Mouse (Mus musculus) small intestine, adult 2 months (tissue): ENCODE results near the gene Krt90. TPM values are rescaled to one million over a fixed set of nuclear protein-coding genes. Genes with fewer than 3 reads are reported as not detected.
A peak's percentile ranks its signal among the peaks of the same experiment; 100 is the strongest.

Experiments
- H3K27ac ChIP-seq: fragments of 200-500 bp; 2 replicates; pipeline ENCODE4 v1.5.1; 2012; ENCODE audit warnings: low read depth, low read length, control low read depth, inconsistent platforms; ENCODE audit not compliant: insufficient read depth
- H3K27me3 ChIP-seq: fragments of 200-500 bp; 2 replicates; pipeline ENCODE4 v1.6.1; 2012; ENCODE audit warnings: mild to moderate bottlenecking, moderate library complexity, low read length, inconsistent platforms; ENCODE audit not compliant: control insufficient read depth, insufficient read depth
- H3K36me3 ChIP-seq: fragments of 200-500 bp; 2 replicates; pipeline ENCODE4 v1.6.1; 2012; ENCODE audit warnings: mild to moderate bottlenecking, low read length, control low read depth, inconsistent platforms; ENCODE audit not compliant: control insufficient read depth, insufficient read depth
- H3K4me1 ChIP-seq: fragments of 200-500 bp; 2 replicates; pipeline ENCODE4 v1.6.1; 2012; ENCODE audit warnings: low read length, inconsistent platforms, mixed read lengths; ENCODE audit not compliant: control insufficient read depth, insufficient read depth, insufficient read length
- H3K4me3 ChIP-seq: fragments of 200-500 bp; 2 replicates; pipeline ENCODE4 v1.5.1; 2012; ENCODE audit warnings: low read depth, mild to moderate bottlenecking, control low read depth, inconsistent platforms, low read length, moderate library complexity
- CTCF ChIP-seq: fragments of 200-500 bp; IDR thresholded peaks from 2 replicates; pipeline ENCODE4 v1.5.1; 2012; ENCODE audit warnings: low read depth, mild to moderate bottlenecking, control low read depth, inconsistent platforms, low read length, moderate library complexity, mixed read lengths; ENCODE audit not compliant: insufficient replicate concordance, insufficient read length; ENCODE audit errors: extremely low read depth
- POLR2A ChIP-seq: fragments of 200-500 bp; IDR thresholded peaks from 2 replicates; pipeline ENCODE4 v1.6.1; 2012; ENCODE audit warnings: low read depth, mild to moderate bottlenecking, control low read depth, inconsistent platforms, low read length, moderate library complexity
- WGBS: fragments of 180-500 bp; shearing (Covaris S2); methylation state at CpG from one replicate; pipeline ENCODE4 v1.1.7; 2018; 5-methylcytosine and 5-hydroxymethylcytosine counted together
- polyA plus RNA-seq: library from polyadenylated mRNA; depleted of rRNA; stranded (reverse); fragments of >200 nt; gene quantifications from 2 replicates; pipeline ENCODE4 v1.2.3, GENCODE M21; 2012; rRNA removed

Krt90 gene
- polyA plus RNA-seq = 0.05 TPM in 1 of 2 replicates, not detected in the other

GRCm38 (mm10) chr15:101562850-101563249 lies at the start of gene Krt90:
TSS of gene Krt90 (minus strand) at chr15:101562950.
- H3K27ac ChIP-seq = no peak within 1 kb of the TSS
- no peaks in the 10 kb centered on the region for H3K27me3 ChIP-seq
- no peak for TF ChIP-seq POLR2A
- no peak for TF ChIP-seq CTCF
- H3K4me1 ChIP-seq = no peaks in the 10 kb centered on the region
- WGBS = 51% methylated on average over 5 of the region's 5 CpGs
- H3K4me3 ChIP-seq = no peak within 1 kb of the TSS
- no peaks in the 10 kb centered on the region for H3K36me3 ChIP-seq

GRCm38 (mm10) chr15:101599123-101599522 lies 36.4 kb upstream of the Krt90 start:
- no peak overlapping the region for H3K4me3 ChIP-seq
- no peaks in the 10 kb centered on the region for H3K4me1 ChIP-seq
- TF ChIP-seq CTCF = no peak
- TF ChIP-seq POLR2A = no peak
- 26% methylated on average over 6 of the region's 6 CpGs for WGBS
- H3K36me3 ChIP-seq = no peaks in the 10 kb centered on the region
- H3K27me3 ChIP-seq = peaks cover 4% of the 10 kb centered on the region; the same call in 1 of the 2 replicates
- H3K27ac ChIP-seq = no peak overlapping the region

GRCm38 (mm10) chr15:101588216-101588615 lies 25.5 kb upstream of the Krt90 start:
- no peaks in the 10 kb centered on the region for H3K4me1 ChIP-seq
- TF ChIP-seq POLR2A = no peak
- TF ChIP-seq CTCF = peak; percentile 27; the same call in 1 of the 2 replicates
- no peak overlapping the region for H3K27ac ChIP-seq
- no peak overlapping the region for H3K4me3 ChIP-seq
- no peaks in the 10 kb centered on the region for H3K36me3 ChIP-seq
- whole genome bisulfite sequencing = 69% methylated on average over 10 of the region's 10 CpGs
- H3K27me3 ChIP-seq = peaks cover 4% of the 10 kb centered on the region; the same call in 1 of the 2 replicates

- H3K4me1 ChIP-seq = no peaks in the 10 kb centered on the region
- peaks cover 7% of the 10 kb centered on the region; the same call in 1 of the 2 replicates for H3K27me3 ChIP-seq
- 16% methylated on average over 2 of the region's 2 CpGs for WGBS
- no peak for TF ChIP-seq POLR2A
- no peak for TF ChIP-seq CTCF
- H3K4me3 ChIP-seq = no peak overlapping the region
- H3K36me3 ChIP-seq = no peaks in the 10 kb centered on the region
- H3K27ac ChIP-seq = no peak overlapping the region
These were observed 21.7 kb upstream of the Krt90 start for GRCm38 (mm10) chr15:101584456-101584855.

- H3K4me1 ChIP-seq = no peaks in the 10 kb centered on the region
- WGBS = 69% methylated on average over 8 of the region's 8 CpGs
- no peak overlapping the region for H3K27ac ChIP-seq
- H3K36me3 ChIP-seq = no peaks in the 10 kb centered on the region
- no peak overlapping the region for H3K4me3 ChIP-seq
- peaks cover 9% of the 10 kb centered on the region; the same call in 1 of the 2 replicates for H3K27me3 ChIP-seq
- TF ChIP-seq POLR2A = no peak
- no peak for TF ChIP-seq CTCF
These were observed 20.6 kb upstream of the Krt90 start for GRCm38 (mm10) chr15:101583211-101583965.

- 0 out of 2 replicates have a peak, but pooled peaks cover 5% of the 10 kb centered on the region for H3K27me3 ChIP-seq
- whole genome bisulfite sequencing = 59% methylated on average over 3 of the region's 3 CpGs
- no peak overlapping the region for H3K4me3 ChIP-seq
- TF ChIP-seq CTCF = no peak
- no peak for TF ChIP-seq POLR2A
- no peaks in the 10 kb centered on the region for H3K36me3 ChIP-seq
- H3K27ac ChIP-seq = no peak overlapping the region
- no peaks in the 10 kb centered on the region for H3K4me1 ChIP-seq
These were observed 19.0 kb upstream of the Krt90 start for GRCm38 (mm10) chr15:101581701-101582100.

GRCm38 (mm10) chr15:101575506-101575905 lies 12.8 kb upstream of the Krt90 start:
- Histone ChIP-seq H3K36me3 (no peaks in the 10 kb centered on the region), H3K27me3 (peaks cover 22% of the 10 kb centered on the region), H3K27ac (no peak overlapping the region), H3K4me1 (no peaks in the 10 kb centered on the region), H3K4me3 (no peak overlapping the region)
- WGBS = 37% methylated on average over 5 of the region's 5 CpGs
- TF ChIP-seq POLR2A (no peak), CTCF (no peak)
